Mouse (Mus musculus) olfactory bulb, adult 2 months (tissue): ENCODE measurements around the gene Khdrbs2.

Source experiments
- CTCF ChIP-seq: fragments of 200-500 bp; IDR thresholded peaks from 2 replicates; pipeline ENCODE4 v1.5.1; 2012; ENCODE audit warnings: low read depth, mild to moderate bottlenecking, low read length, moderate library complexity; ENCODE audit not compliant: insufficient read depth
- POLR2A ChIP-seq: fragments of 200-500 bp; IDR thresholded peaks from 2 replicates; pipeline ENCODE4 v1.6.1; 2012; ENCODE audit warnings: mild to moderate bottlenecking, low read depth, low read length, moderate library complexity; ENCODE audit not compliant: insufficient read depth

GRCm38 (mm10) chr1:32632415-32633354, 460.2 kb downstream of the Khdrbs2 start:
- TF ChIP-seq CTCF (no peak), POLR2A (no peak)
